ENCODE assay signal across 15 mouse cellular contexts in the genomic region with DNA sequence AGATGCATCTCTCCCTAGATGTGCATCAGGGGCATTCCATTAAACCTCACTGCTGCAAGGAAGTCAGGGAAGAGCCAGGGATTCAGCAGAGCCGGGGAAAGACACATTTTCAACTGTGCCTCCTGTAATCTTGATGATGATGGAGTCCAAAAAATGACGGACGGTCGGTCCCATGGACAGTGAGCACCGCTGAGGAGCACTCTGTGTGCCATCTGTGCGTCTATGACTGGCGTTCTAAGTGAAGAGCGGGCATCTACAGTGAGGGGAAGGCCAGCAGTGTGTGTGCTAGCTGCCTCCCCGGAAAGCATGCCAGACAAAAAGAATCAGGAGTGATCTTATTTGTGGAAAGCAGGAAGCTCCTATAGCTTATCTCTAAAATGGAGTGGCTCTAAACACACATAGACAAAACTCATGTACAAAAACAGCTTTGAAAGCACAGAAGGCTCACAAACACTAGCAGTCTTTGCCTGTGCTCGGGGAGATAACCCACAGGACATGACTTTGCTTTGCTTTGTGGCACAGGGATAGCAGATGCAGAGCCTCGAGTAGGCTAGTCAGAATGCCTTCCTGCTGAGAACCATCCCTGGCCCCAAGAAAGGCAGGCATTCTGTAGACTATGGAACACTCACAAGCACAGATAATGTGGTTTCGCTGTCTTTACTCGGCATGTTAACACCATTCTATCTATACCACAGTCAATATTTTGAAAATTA.
DNase-seq lines count a peak whose midpoint lies in the region; ATAC-seq and TF ChIP-seq lines count a peak whose summit lies in the region.
"Had no signal": no experiment of that assay in that cellular context is flagged by ENCODE, and none has a peak within 500 bp of the region (broad histone marks: within the 10 kb centered on the region; RNA-seq: fewer than 3 reads in every experiment).

No protein-coding gene starts in this region.

- ATAC-seq in lung, embryonic 16.5 days (ENCODE audit: low read depth): no peak
- ATAC-seq in hindbrain, embryonic 14.5 days (ENCODE audit: low FRiP score): no peak
- peak; percentile 60 for ATAC-seq in megakaryocyte-erythroid progenitor cell, adult 5-6 weeks (replicated peaks; ENCODE audit: low FRiP score, low TSS enrichment, poor library complexity, severe bottlenecking)
- ATAC-seq in forebrain, embryonic 11.5 days (replicated peaks; ENCODE audit: low FRiP score): no peak

- no peak overlapping the region for H3K27ac ChIP-seq in heart, adult 2 months
- H3K27ac ChIP-seq in lung, embryonic 16.5 days (ENCODE audit: low read length): peak overlapping the region; percentile 75
- H3K27ac ChIP-seq in hindbrain, embryonic 14.5 days: peak overlapping the region; percentile 34
- H3K27ac ChIP-seq in forebrain, embryonic 11.5 days (ENCODE audit: low read depth, low read length): no peak overlapping the region
- H3K27ac ChIP-seq: embryonic facial prominence, embryonic 10.5 days; forebrain, embryonic 12.5 days; limb, embryonic 15.5 days had no signal

- TF ChIP-seq EP300 in heart, adult 2 months (IDR thresholded peaks at IDR 0.05; ENCODE audit: insufficient read depth, low read depth, low read length): no peak

- H3K9me3 ChIP-seq in lung, embryonic 16.5 days (ENCODE audit: control insufficient read depth, low read length): no peaks in the 10 kb centered on the region
- H3K9me3 ChIP-seq in hindbrain, embryonic 14.5 days (ENCODE audit: control insufficient read depth, low read length): no peaks in the 10 kb centered on the region
- H3K9me3 ChIP-seq in forebrain, embryonic 11.5 days (ENCODE audit: control insufficient read depth, low read length): no peaks in the 10 kb centered on the region
- H3K9me3 ChIP-seq: embryonic facial prominence, embryonic 10.5 days; forebrain, embryonic 12.5 days; limb, embryonic 15.5 days had no signal

- DNase-seq in heart, adult 11 months: peak; percentile 82
- no peak for DNase-seq in heart, adult 2 months
- no peak for DNase-seq in lung, postnatal 25 days (ENCODE audit: low spot score)
- no peak for DNase-seq in hindbrain, embryonic 14.5 days (ENCODE audit: low spot score)
- no peak for DNase-seq in right cerebral cortex, postnatal 36 days (ENCODE audit: low spot score in 2 of 2)
- DNase-seq in forebrain, embryonic 11.5 days (ENCODE audit: low spot score): no peak
- DNase-seq: B cell, adult 2 months; cerebellum, adult 18-20 months; thymus, postnatal 14 days had no signal

- WGBS in heart, adult 2 months: 68% methylated on average over 13 of the region's 13 CpGs
- 47% methylated on average over 13 of the region's 13 CpGs for WGBS in lung, embryonic 16.5 days
- WGBS in hindbrain, embryonic 14.5 days: 60% methylated on average over 13 of the region's 13 CpGs
- WGBS in forebrain, embryonic 11.5 days: 77% methylated on average over 13 of the region's 13 CpGs

- peaks cover 10% of the 10 kb centered on the region for H3K36me3 ChIP-seq in heart, adult 2 months (ENCODE audit: control insufficient read depth, insufficient read depth, low read length)
- H3K36me3 ChIP-seq in lung, embryonic 16.5 days (ENCODE audit: control insufficient read depth, insufficient read depth, low read length): no peaks in the 10 kb centered on the region
- no peaks in the 10 kb centered on the region for H3K36me3 ChIP-seq in hindbrain, embryonic 14.5 days (replicated peaks; ENCODE audit: control insufficient read depth, insufficient read depth)
- no peaks in the 10 kb centered on the region for H3K36me3 ChIP-seq in forebrain, embryonic 11.5 days (ENCODE audit: control insufficient read depth, insufficient read depth, low read length)
- H3K36me3 ChIP-seq: embryonic facial prominence, embryonic 10.5 days; forebrain, embryonic 12.5 days; limb, embryonic 15.5 days had no signal

- H3K4me2 ChIP-seq in lung, embryonic 16.5 days (ENCODE audit: low read depth, low read length): no peak overlapping the region
- no peak overlapping the region for H3K4me2 ChIP-seq in hindbrain, embryonic 14.5 days (replicated peaks)
- no peak overlapping the region for H3K4me2 ChIP-seq in forebrain, embryonic 11.5 days (ENCODE audit: low read depth, low read length, severe bottlenecking)
- H3K4me2 ChIP-seq: forebrain, embryonic 12.5 days; limb, embryonic 15.5 days had no signal

- no peak overlapping the region for H3K9ac ChIP-seq in heart, adult 2 months (ENCODE audit: low read depth, low read length)
- peak overlapping the region; percentile 24; the same call in 1 of the 2 replicates for H3K9ac ChIP-seq in lung, embryonic 16.5 days (ENCODE audit: low read length)
- H3K9ac ChIP-seq in hindbrain, embryonic 14.5 days: no peak overlapping the region
- no peak overlapping the region for H3K9ac ChIP-seq in forebrain, embryonic 11.5 days (ENCODE audit: low read length)
- H3K9ac ChIP-seq: forebrain, embryonic 12.5 days; limb, embryonic 15.5 days had no signal

- no peaks in the 10 kb centered on the region for H3K79me2 ChIP-seq in heart, adult 2 months (replicated peaks; ENCODE audit: control insufficient read depth, insufficient read depth, low read length)

- no peak overlapping the region for H3K4me3 ChIP-seq in heart, adult 2 months
- H3K4me3 ChIP-seq in lung, embryonic 16.5 days (ENCODE audit: low read length): no peak overlapping the region
- no peak overlapping the region for H3K4me3 ChIP-seq in hindbrain, embryonic 14.5 days (replicated peaks; ENCODE audit: low read length)
- no peak overlapping the region for H3K4me3 ChIP-seq in forebrain, embryonic 11.5 days (ENCODE audit: low read depth, low read length)
- H3K4me3 ChIP-seq: embryonic facial prominence, embryonic 10.5 days; forebrain, embryonic 12.5 days; limb, embryonic 15.5 days had no signal

- H3K4me1 ChIP-seq in heart, adult 2 months (ENCODE audit: control insufficient read depth, insufficient read depth, low read length): peaks cover 16% of the 10 kb centered on the region
- H3K4me1 ChIP-seq in lung, embryonic 16.5 days (replicated peaks; ENCODE audit: control insufficient read depth, insufficient read depth, low read length): peaks cover 35% of the 10 kb centered on the region
- H3K4me1 ChIP-seq in hindbrain, embryonic 14.5 days (replicated peaks; ENCODE audit: control insufficient read depth, insufficient read depth, low read length): peaks cover 37% of the 10 kb centered on the region
- H3K4me1 ChIP-seq in forebrain, embryonic 11.5 days (replicated peaks; ENCODE audit: control insufficient read depth, insufficient read depth, low read length): no peaks in the 10 kb centered on the region

- TF ChIP-seq POLR2A in heart, adult 2 months (IDR thresholded peaks at IDR 0.05; ENCODE audit: insufficient read depth, low read depth, low read length): no peak

- H3K27me3 ChIP-seq in heart, adult 2 months (ENCODE audit: control insufficient read depth, insufficient read depth, low read length): no peaks in the 10 kb centered on the region
- H3K27me3 ChIP-seq in lung, embryonic 16.5 days (ENCODE audit: control insufficient read depth, insufficient read depth, low read depth, low read length): no peaks in the 10 kb centered on the region
- no peaks in the 10 kb centered on the region for H3K27me3 ChIP-seq in hindbrain, embryonic 14.5 days (ENCODE audit: control insufficient read depth, insufficient read depth, low read length)
- H3K27me3 ChIP-seq in forebrain, embryonic 11.5 days (ENCODE audit: control insufficient read depth, insufficient read depth, low read length): 0 out of 2 replicates have a peak, but pooled peaks cover 2% of the 10 kb centered on the region
- H3K27me3 ChIP-seq: Patski had no signal

- no peak for TF ChIP-seq CTCF in heart, adult 2 months (IDR thresholded peaks at IDR 0.05)

- intact Hi-C loops in heart, adult 2 months (cut with DNase I): loop anchor here (1.0 to 5.0 kb wide), 3 partner anchors 123 to 345 kb away; a partner anchor contains a TSS

Comparison
In these comparisons a context has a peak if more than half of its experiments do, and no peak if none do; other contexts are left out.
1. H3K27ac ChIP-seq: peak in lung, embryonic 16.5 days (single experiment) and hindbrain, embryonic 14.5 days (single experiment); none in heart, adult 2 months (single experiment) and forebrain, embryonic 11.5 days (single experiment).